Mouse (Mus musculus) forebrain, embryonic 11.5 days (tissue): ENCODE data around the gene Ugt1a8. TPM values are rescaled to one million over a fixed set of nuclear protein-coding genes. Genes with fewer than 3 reads are reported as not detected.
A peak's percentile ranks its signal among the peaks of the same experiment; 100 is the strongest.

Source experiments
- ATAC-seq: fragments of 200-750 bp; cut with Nextera tagmentation; replicated peaks from 2 replicates; pipeline ENCODE4 v1.8.0; 2017; ENCODE audit warnings: moderate TSS enrichment; ENCODE audit not compliant: low FRiP score
- DNase-seq: peaks from one replicate; pipeline ENCODE4 v3.0.0-alpha.2; 2017; ENCODE audit warnings: low spot score
- H3K27ac ChIP-seq: fragments of 300-500 bp; sonication (generic); 2 replicates; pipeline ENCODE4 v1.5.1; 2014; ENCODE audit warnings: low read depth, low read length
- H3K27me3 ChIP-seq: fragments of 300-500 bp; sonication (generic); 2 replicates; pipeline ENCODE4 v1.6.1; 2014; ENCODE audit warnings: mild to moderate bottlenecking, low read length, mixed read lengths; ENCODE audit not compliant: control insufficient read depth, insufficient read depth
- H3K36me3 ChIP-seq: fragments of 300-500 bp; sonication (generic); 2 replicates; pipeline ENCODE4 v1.6.1; 2014; ENCODE audit warnings: mild to moderate bottlenecking, low read length, moderate library complexity, mixed read lengths; ENCODE audit not compliant: control insufficient read depth, insufficient read depth
- H3K4me1 ChIP-seq: fragments of 300-500 bp; sonication (generic); replicated peaks from 2 replicates; pipeline ENCODE4 v1.6.1; 2014; ENCODE audit warnings: low read length, mixed read lengths; ENCODE audit not compliant: control insufficient read depth, insufficient read depth
- H3K4me2 ChIP-seq: fragments of 300-500 bp; sonication (generic); 2 replicates; pipeline ENCODE4 v1.6.1; 2014; ENCODE audit warnings: low read depth, mild to moderate bottlenecking, low read length, moderate library complexity, mixed read lengths; ENCODE audit not compliant: severe bottlenecking
- H3K4me3 ChIP-seq: fragments of 300-500 bp; sonication (generic); 2 replicates; pipeline ENCODE4 v1.5.1; 2014; ENCODE audit warnings: low read depth, low read length
- H3K9ac ChIP-seq: fragments of 300-500 bp; sonication (generic); 2 replicates; pipeline ENCODE4 v1.6.1; 2014; ENCODE audit warnings: low read length
- H3K9me3 ChIP-seq: fragments of 300-500 bp; sonication (generic); 2 replicates; pipeline ENCODE4 v1.6.1; 2016; ENCODE audit warnings: low read length, mixed read lengths; ENCODE audit not compliant: control insufficient read depth
- WGBS: fragments of 180-500 bp; shearing (Covaris S2); extraction: QIAGEN DNeasy Blood & Tissue Kit; methylation state at CpG from one replicate; pipeline ENCODE4 v1.1.7; 2014; 5-methylcytosine and 5-hydroxymethylcytosine counted together
- polyA plus RNA-seq: library from polyadenylated mRNA; unstranded; fragments of >200 nt; fragmentation: Nextera tagmentation; extraction: Ambion mirVana; gene quantifications from 2 replicates; pipeline ENCODE4 v1.2.1, GENCODE M21; 2014

Ugt1a8 gene
- polyA plus RNA-seq, 1 experiment from 2014 or later = not detected

DNA sequence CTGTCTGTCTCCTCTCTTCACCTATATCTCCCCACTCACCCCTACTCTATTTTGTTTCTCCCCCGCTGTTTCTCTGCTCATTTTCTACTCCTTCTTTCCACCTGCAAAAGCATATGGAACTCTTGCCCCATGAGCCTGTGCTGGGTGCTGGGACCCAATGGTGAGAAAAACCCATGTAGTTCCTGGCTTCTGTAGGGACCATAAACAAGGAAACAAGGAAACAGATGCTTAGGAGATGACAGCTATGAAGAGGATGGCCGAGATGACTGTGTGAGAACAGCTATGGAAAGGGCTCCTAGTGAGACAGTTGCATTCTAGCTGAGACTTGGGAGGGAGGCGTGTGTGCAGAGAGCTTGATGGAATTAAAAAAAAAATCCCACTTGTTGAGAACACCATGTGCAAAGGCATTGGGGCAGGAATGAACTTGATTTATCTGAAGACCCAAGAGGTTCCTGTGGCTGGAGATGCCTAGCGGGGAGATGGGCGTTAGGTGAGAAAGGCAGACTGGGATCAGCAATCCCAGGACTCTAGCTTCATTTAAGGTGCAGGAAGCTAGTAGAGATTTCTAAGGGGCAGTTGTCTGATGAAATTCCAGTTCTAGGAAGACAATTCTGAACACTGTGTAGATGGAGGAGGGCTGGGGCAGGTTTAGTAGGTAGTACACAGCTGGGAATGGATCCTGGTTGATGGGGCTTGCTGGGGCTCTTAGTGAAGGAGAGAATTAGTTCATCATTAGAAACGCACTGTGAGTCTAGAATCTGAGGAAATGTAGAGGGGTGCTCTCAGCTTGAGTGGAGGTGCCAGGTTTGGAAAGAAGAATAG, 143.6 kb downstream of the Ugt1a8 start:
- H3K9ac ChIP-seq = no peak overlapping the region
- ATAC-seq (no peak), DNase-seq (peak; percentile 49)
- no peaks in the 10 kb centered on the region for H3K36me3 ChIP-seq
- H3K4me2 ChIP-seq = no peak overlapping the region
- peaks cover 99% of the 10 kb centered on the region for H3K9me3 ChIP-seq
- no peak overlapping the region for H3K4me3 ChIP-seq
- no peaks in the 10 kb centered on the region for H3K27me3 ChIP-seq
- 75% methylated on average over 6 of the region's 6 CpGs for WGBS
- H3K4me1 ChIP-seq = no peaks in the 10 kb centered on the region
- no peak overlapping the region for H3K27ac ChIP-seq

DNA sequence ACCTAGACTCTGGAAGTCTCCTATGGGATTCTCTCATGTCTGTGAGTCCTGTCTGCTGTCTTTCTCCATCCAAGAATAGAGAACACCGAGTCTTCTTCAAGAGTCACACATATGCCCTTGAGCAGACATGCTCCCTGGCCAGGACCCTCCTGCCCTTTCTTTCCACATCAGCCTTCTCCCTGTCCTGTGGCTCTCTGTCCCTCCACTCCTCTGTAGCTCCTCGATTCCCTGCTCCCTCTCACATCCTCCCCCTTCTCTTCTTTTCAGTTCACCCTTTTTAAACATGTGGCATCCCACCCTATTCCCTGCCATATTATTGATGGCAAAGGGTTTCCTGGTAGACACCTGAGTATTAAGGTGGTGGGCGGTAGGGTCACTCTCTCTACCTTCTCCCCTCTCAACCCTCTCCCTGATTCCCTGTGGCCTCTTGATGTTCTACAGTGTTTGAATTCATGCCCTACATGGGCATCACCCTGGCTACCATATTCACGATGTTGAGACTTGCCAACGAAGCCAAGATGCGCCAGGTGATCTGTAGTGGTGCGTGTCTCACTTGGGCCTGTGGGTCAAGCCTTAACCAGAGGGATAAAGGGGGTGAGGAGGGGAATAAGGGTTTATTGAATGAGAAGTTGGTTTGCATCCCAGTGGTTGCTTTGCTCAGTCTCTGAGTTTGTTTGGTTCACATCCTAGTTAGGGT, 144.3 kb downstream of the Ugt1a8 start:
- Histone ChIP-seq H3K27ac (no peak overlapping the region), H3K4me2 (no peak overlapping the region), H3K9me3 (peaks cover 96% of the 10 kb centered on the region), H3K4me1 (no peaks in the 10 kb centered on the region), H3K36me3 (no peaks in the 10 kb centered on the region), H3K27me3 (no peaks in the 10 kb centered on the region), H3K9ac (no peak overlapping the region), H3K4me3 (no peak overlapping the region)
- ATAC-seq = no peak
- WGBS = 69% methylated on average over 7 of the region's 7 CpGs
- DNase-seq = peak; percentile 58

- Histone ChIP-seq H3K36me3 (no peaks in the 10 kb centered on the region), H3K9ac (no peak overlapping the region), H3K27ac (no peak overlapping the region), H3K9me3 (peaks cover 97% of the 10 kb centered on the region), H3K4me2 (no peak overlapping the region), H3K27me3 (no peaks in the 10 kb centered on the region), H3K4me1 (no peaks in the 10 kb centered on the region), H3K4me3 (no peak overlapping the region)
- ATAC-seq (no peak), DNase-seq (no peak)
- WGBS = 63% methylated on average over 3 of the region's 3 CpGs
Measured at GRCm38 (mm10) chr1:88232664-88233380, 145.2 kb downstream of the Ugt1a8 start.

DNA sequence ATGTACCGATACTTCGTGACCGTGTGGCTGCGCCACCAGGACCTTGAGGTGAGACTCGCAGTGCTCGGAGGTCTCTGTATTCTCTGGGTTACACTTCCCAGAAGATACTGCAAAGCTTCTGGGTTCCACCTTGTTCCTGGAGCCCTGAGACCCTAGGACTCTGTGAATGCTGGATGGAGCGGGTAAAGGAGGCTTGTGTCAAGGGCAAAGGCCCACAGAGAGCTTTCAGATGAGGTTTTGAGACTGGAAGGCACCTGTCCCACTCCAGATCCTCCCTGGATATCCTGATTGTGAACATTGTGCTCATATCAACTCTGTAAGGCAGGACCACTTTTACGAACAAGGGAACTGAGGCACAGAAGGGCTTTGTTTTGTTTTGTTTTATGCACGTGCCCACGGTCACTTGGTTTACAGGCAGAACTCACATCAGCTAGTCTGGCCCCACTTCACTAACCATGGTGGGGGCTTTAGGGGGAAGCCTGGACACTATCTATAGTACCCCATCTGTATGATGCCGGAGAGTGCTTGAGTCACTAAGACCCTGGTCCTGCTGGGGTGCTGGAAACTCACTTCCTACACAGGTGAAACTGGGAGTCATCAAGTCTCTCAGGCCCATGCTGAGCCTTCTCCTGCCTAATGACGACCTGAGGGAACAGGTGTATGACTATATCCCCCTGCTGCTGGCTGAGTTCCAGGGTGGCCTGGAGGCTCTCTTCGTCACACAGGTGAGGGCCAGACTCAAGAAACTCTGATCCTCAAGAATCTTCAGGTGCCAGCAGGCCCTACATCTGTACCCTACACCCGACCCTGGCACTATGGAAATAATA, 146.0 kb downstream of the Ugt1a8 start:
- H3K9ac ChIP-seq = no peak overlapping the region
- 71% methylated on average over 14 of the region's 14 CpGs for WGBS
- DNase-seq = no peak
- peaks cover 96% of the 10 kb centered on the region for H3K9me3 ChIP-seq
- no peak overlapping the region for H3K4me3 ChIP-seq
- H3K27ac ChIP-seq = no peak overlapping the region
- no peak overlapping the region for H3K4me2 ChIP-seq
- H3K27me3 ChIP-seq = no peaks in the 10 kb centered on the region
- no peaks in the 10 kb centered on the region for H3K4me1 ChIP-seq
- no peaks in the 10 kb centered on the region for H3K36me3 ChIP-seq
- no peak for ATAC-seq

- no peaks in the 10 kb centered on the region for H3K36me3 ChIP-seq
- WGBS = 64% methylated on average over 4 of the region's 4 CpGs
- no peak overlapping the region for H3K4me2 ChIP-seq
- no peak overlapping the region for H3K27ac ChIP-seq
- no peaks in the 10 kb centered on the region for H3K27me3 ChIP-seq
- DNase-seq = no peak
- no peaks in the 10 kb centered on the region for H3K4me1 ChIP-seq
- H3K9ac ChIP-seq = no peak overlapping the region
- peaks cover 96% of the 10 kb centered on the region for H3K9me3 ChIP-seq
- ATAC-seq = no peak
- H3K4me3 ChIP-seq = no peak overlapping the region
Measured at GRCm38 (mm10) chr1:88234248-88234610, 146.6 kb downstream of the Ugt1a8 start.

DNA sequence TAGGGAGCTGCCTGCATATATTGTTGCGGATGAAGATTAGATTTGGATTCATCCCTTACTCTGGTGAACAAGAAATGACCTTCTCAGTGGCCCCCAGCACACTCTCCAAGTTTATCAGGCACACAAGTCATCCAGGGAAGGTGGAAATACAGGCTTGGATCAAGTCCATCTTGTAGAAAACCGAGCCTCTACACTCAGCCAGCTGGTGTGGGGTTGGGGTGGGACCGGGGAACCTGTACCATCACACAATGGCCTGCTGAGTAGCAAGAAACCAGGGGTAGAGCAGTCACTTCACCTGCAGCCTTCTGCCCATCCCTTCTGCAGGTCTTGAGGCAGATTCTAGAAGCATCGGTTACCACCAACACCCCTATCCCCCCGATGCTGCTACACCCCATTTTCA, 147.0 kb downstream of the Ugt1a8 start:
- Histone ChIP-seq H3K9me3 (peaks cover 96% of the 10 kb centered on the region), H3K36me3 (no peaks in the 10 kb centered on the region), H3K27ac (no peak overlapping the region), H3K9ac (no peak overlapping the region), H3K4me1 (no peaks in the 10 kb centered on the region), H3K4me3 (no peak overlapping the region), H3K27me3 (no peaks in the 10 kb centered on the region), H3K4me2 (no peak overlapping the region)
- DNase-seq (no peak), ATAC-seq (no peak)
- 47% methylated on average over 5 of the region's 5 CpGs for WGBS

DNA sequence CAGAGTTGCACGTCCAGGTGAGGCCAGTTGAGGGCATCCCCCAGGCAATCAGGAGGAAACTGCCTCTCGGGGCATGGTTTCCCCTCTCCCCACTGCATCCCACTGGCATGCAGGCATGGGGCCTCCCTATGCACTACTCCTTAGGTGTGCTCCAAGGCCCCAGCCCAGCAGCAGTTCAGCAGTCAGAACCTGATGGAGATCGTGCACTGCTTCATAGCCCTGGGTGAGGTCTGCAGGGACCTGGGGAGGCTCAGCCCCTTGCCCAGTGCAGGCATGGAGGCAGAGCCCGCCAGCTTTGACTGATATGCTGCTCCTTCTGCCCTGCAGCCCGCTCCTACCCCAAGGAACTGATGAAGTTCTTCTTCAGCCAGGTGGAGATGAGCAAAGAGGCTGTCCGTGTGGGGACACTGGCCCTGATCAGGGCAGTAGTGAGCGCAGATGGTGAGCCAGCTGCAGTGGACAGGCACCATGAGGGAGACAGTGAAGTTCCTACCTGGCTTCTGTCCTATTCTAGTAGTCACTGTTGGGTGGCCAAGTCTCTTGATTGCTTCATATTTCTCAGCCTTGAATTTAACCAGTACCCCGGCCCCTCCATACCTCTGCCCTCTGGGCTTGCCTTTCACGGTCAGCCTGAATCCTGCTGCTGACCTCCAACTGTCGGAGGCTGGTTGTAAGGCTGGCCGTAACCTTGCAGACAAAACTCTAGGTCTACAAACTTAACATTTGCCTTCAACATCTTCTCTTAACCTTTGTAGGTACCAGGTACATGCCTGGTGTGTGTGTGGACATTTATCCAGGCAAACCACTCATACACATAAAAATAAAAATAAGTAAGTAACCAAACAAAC, 147.7 kb downstream of the Ugt1a8 start:
- Histone ChIP-seq H3K4me2 (no peak overlapping the region), H3K9ac (no peak overlapping the region), H3K27ac (no peak overlapping the region), H3K4me1 (no peaks in the 10 kb centered on the region), H3K4me3 (no peak overlapping the region), H3K36me3 (no peaks in the 10 kb centered on the region), H3K9me3 (peaks cover 96% of the 10 kb centered on the region), H3K27me3 (no peaks in the 10 kb centered on the region)
- ATAC-seq = no peak
- WGBS = 67% methylated on average over 11 of the region's 11 CpGs
- DNase-seq = no peak
